Mouse (Mus musculus): ENCODE results near the gene 2010111I01Rik. TPM values are rescaled to one million over a fixed set of nuclear protein-coding genes. Genes with fewer than 3 reads are reported as not detected.
A peak's percentile ranks its signal among the peaks of the same experiment; 100 is the strongest.
"Not testable (repeated sequence)": the region's sequence is repeated elsewhere in the genome, so short reads cannot be mapped to it uniquely, and the experiment has no call there.

2010111I01Rik gene
- polyA plus RNA-seq, 1 experiment from 2014 or later: 197 TPM

- WGBS: 87% methylated on average over 3 of the region's 3 CpGs
- no peaks in the 10 kb centered on the region for H3K4me1 ChIP-seq
- no peak overlapping the region for H3K4me2 ChIP-seq (replicated peaks)
- H3K27me3 ChIP-seq: no peaks in the 10 kb centered on the region
- no peak for ATAC-seq (ENCODE audit: insufficient number of reproducible peaks, low FRiP score, low TSS enrichment, low read depth)
- no peaks in the 10 kb centered on the region for H3K36me3 ChIP-seq
- no peak overlapping the region for H3K4me3 ChIP-seq (replicated peaks)
- H3K9ac ChIP-seq: no peak overlapping the region
- H3K27ac ChIP-seq (replicated peaks): no peak overlapping the region
- H3K9me3 ChIP-seq (replicated peaks): no peaks in the 10 kb centered on the region
These were observed 25.3 kb downstream of the 2010111I01Rik start for GRCm38 (mm10) chr13:62989891-62990490.

- no peak for ATAC-seq (ENCODE audit: insufficient number of reproducible peaks, low FRiP score, low TSS enrichment, low read depth)
- no peak overlapping the region for H3K4me3 ChIP-seq (replicated peaks)
- no peaks in the 10 kb centered on the region for H3K27me3 ChIP-seq
- no peaks in the 10 kb centered on the region for H3K36me3 ChIP-seq
- no peaks in the 10 kb centered on the region for H3K4me1 ChIP-seq
- no peaks in the 10 kb centered on the region for H3K9me3 ChIP-seq (replicated peaks)
- no peak overlapping the region for H3K9ac ChIP-seq
- H3K27ac ChIP-seq (replicated peaks): no peak overlapping the region
- WGBS: 59% methylated on average over 5 of the region's 5 CpGs
- no peak overlapping the region for H3K4me2 ChIP-seq (replicated peaks)
These were observed 29.1 kb downstream of the 2010111I01Rik start for GRCm38 (mm10) chr13:62993543-62994477.

- no peaks in the 10 kb centered on the region for H3K4me1 ChIP-seq
- WGBS: 99% methylated on average over 2 of the region's 2 CpGs
- no peak overlapping the region for H3K4me2 ChIP-seq (replicated peaks)
- no peak overlapping the region for H3K9ac ChIP-seq
- H3K27me3 ChIP-seq: no peaks in the 10 kb centered on the region
- no peaks in the 10 kb centered on the region for H3K36me3 ChIP-seq
- H3K27ac ChIP-seq (replicated peaks): no peak overlapping the region
- H3K9me3 ChIP-seq (replicated peaks): no peaks in the 10 kb centered on the region
- no peak for ATAC-seq (ENCODE audit: insufficient number of reproducible peaks, low FRiP score, low TSS enrichment, low read depth)
- H3K4me3 ChIP-seq (replicated peaks): no peak overlapping the region
These were observed 32.1 kb downstream of the 2010111I01Rik start for GRCm38 (mm10) chr13:62996767-62997166.

GRCm38 (mm10) chr13:63007491-63007890 lies 42.8 kb downstream of the 2010111I01Rik start:
- not testable (repeated sequence) for H3K4me3 ChIP-seq (replicated peaks); H3K9ac ChIP-seq; H3K4me2 ChIP-seq (replicated peaks); H3K27ac ChIP-seq (replicated peaks); ATAC-seq (ENCODE audit: insufficient number of reproducible peaks, low FRiP score, low TSS enrichment, low read depth); H3K9me3 ChIP-seq (replicated peaks); H3K27me3 ChIP-seq; H3K36me3 ChIP-seq
- peaks cover 12% of the 10 kb centered on the region for H3K4me1 ChIP-seq
- 84% methylated on average over 3 of the region's 3 CpGs for WGBS

- H3K36me3 ChIP-seq: no peaks in the 10 kb centered on the region
- no peak overlapping the region for H3K9ac ChIP-seq
- no peak overlapping the region for H3K4me2 ChIP-seq (replicated peaks)
- peak; percentile 54 for ATAC-seq (ENCODE audit: insufficient number of reproducible peaks, low FRiP score, low TSS enrichment, low read depth)
- peak overlapping the region; percentile 44; the same call in 1 of the 2 replicates for H3K27ac ChIP-seq (replicated peaks)
- H3K27me3 ChIP-seq: no peaks in the 10 kb centered on the region
- H3K9me3 ChIP-seq (replicated peaks): no peaks in the 10 kb centered on the region
- peaks cover 12% of the 10 kb centered on the region for H3K4me1 ChIP-seq
- 52% methylated on average over 2 of the region's 2 CpGs for WGBS
- H3K4me3 ChIP-seq (replicated peaks): no peak overlapping the region
These were observed 45.8 kb downstream of the 2010111I01Rik start for GRCm38 (mm10) chr13:63010345-63011090.

GRCm38 (mm10) chr13:63014353-63014752 lies 49.7 kb downstream of the 2010111I01Rik start:
- no peak for ATAC-seq (ENCODE audit: insufficient number of reproducible peaks, low FRiP score, low TSS enrichment, low read depth)
- no peak overlapping the region for H3K9ac ChIP-seq
- 78% methylated on average over 1 of the region's 1 CpGs for WGBS

GRCm38 (mm10) chr13:63015362-63015761 lies 50.7 kb downstream of the 2010111I01Rik start:
- WGBS: 80% methylated on average over 4 of the region's 4 CpGs
- Histone ChIP-seq H3K4me3 (replicated peaks) (no peak overlapping the region), H3K4me2 (replicated peaks) (no peak overlapping the region)

More at GRCm38 (mm10) chr13:63014353-63014752, 49.7 kb downstream of the 2010111I01Rik start:
- Histone ChIP-seq H3K4me2 (replicated peaks) (no peak overlapping the region), H3K27me3 (no peaks in the 10 kb centered on the region), H3K27ac (replicated peaks) (no peak overlapping the region), H3K36me3 (no peaks in the 10 kb centered on the region), H3K4me3 (replicated peaks) (no peak overlapping the region), H3K9me3 (replicated peaks) (no peaks in the 10 kb centered on the region), H3K4me1 (peaks cover 12% of the 10 kb centered on the region)

GRCm38 (mm10) chr13:63016056-63016455 lies 51.4 kb downstream of the 2010111I01Rik start:
- H3K36me3 ChIP-seq: no peaks in the 10 kb centered on the region
- no peaks in the 10 kb centered on the region for H3K27me3 ChIP-seq
- no peaks in the 10 kb centered on the region for H3K4me1 ChIP-seq
- H3K9ac ChIP-seq: no peak overlapping the region
- H3K4me3 ChIP-seq (replicated peaks): no peak overlapping the region
- WGBS: 88% methylated on average over 3 of the region's 3 CpGs
- no peak for ATAC-seq (ENCODE audit: insufficient number of reproducible peaks, low FRiP score, low TSS enrichment, low read depth)
- H3K27ac ChIP-seq (replicated peaks): no peak overlapping the region
- no peak overlapping the region for H3K4me2 ChIP-seq (replicated peaks)
- H3K9me3 ChIP-seq (replicated peaks): no peaks in the 10 kb centered on the region

More at GRCm38 (mm10) chr13:63015362-63015761, 50.7 kb downstream of the 2010111I01Rik start:
- Histone ChIP-seq H3K27ac (replicated peaks) (no peak overlapping the region), H3K4me1 (peaks cover 4% of the 10 kb centered on the region; the same call in 1 of the 2 replicates), H3K9me3 (replicated peaks) (no peaks in the 10 kb centered on the region), H3K27me3 (no peaks in the 10 kb centered on the region), H3K9ac (no peak overlapping the region), H3K36me3 (no peaks in the 10 kb centered on the region)
- no peak for ATAC-seq (ENCODE audit: insufficient number of reproducible peaks, low FRiP score, low TSS enrichment, low read depth)

- no peaks in the 10 kb centered on the region for H3K9me3 ChIP-seq (replicated peaks)
- peak; percentile 88 for ATAC-seq (ENCODE audit: insufficient number of reproducible peaks, low FRiP score, low TSS enrichment, low read depth)
- no peak overlapping the region for H3K9ac ChIP-seq
- peak overlapping the region; percentile 88 for H3K27ac ChIP-seq (replicated peaks)
- no peaks in the 10 kb centered on the region for H3K36me3 ChIP-seq
- WGBS: 28% methylated on average over 7 of the region's 7 CpGs
- 0 out of 2 replicates have a peak overlapping the region, but pooled peaks have one; percentile 15 for H3K4me2 ChIP-seq (replicated peaks)
- no peaks in the 10 kb centered on the region for H3K27me3 ChIP-seq
- no peak overlapping the region for H3K4me3 ChIP-seq (replicated peaks)
- H3K4me1 ChIP-seq: peaks cover 17% of the 10 kb centered on the region; the same call in 1 of the 2 replicates
These were observed 58.8 kb downstream of the 2010111I01Rik start for GRCm38 (mm10) chr13:63023243-63024217.

GRCm38 (mm10) chr13:63030023-63030422 lies 65.3 kb downstream of the 2010111I01Rik start:
- Histone ChIP-seq H3K4me3 (replicated peaks) (no peak overlapping the region), H3K27ac (replicated peaks) (no peak overlapping the region), H3K9ac (no peak overlapping the region), H3K4me2 (replicated peaks) (no peak overlapping the region), H3K4me1 (peaks cover 19% of the 10 kb centered on the region), H3K27me3 (no peaks in the 10 kb centered on the region), H3K36me3 (no peaks in the 10 kb centered on the region), H3K9me3 (replicated peaks) (no peaks in the 10 kb centered on the region)
- 50% methylated on average over 1 of the region's 1 CpGs for WGBS
- ATAC-seq (ENCODE audit: insufficient number of reproducible peaks, low FRiP score, low TSS enrichment, low read depth): no peak
